Mouse (Mus musculus): Measurements from ENCODE around the gene Arhgef17.

Arhgef17 gene

DNA sequence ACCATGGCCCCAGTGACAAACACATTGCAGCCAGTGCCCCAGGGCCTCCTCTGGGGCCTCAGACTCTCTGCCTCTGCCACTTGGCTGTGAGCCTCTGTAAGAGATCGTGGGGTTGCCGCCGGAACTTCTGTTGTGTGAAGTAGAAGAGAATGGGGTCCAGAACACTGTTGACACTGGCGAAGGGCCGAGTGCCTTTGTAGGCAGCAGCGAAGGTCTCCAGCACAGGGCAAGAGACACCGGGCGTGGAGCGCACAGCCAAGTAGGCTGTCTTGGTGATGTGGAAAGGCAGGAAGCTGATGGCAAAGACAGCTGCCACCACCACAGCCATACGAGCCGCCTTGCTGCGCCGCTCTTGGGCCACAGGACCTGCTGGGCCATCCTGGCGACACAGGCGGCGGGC, 6.2 kb upstream of the Arhgef17 start:
- DNase-seq = no peak

DNA sequence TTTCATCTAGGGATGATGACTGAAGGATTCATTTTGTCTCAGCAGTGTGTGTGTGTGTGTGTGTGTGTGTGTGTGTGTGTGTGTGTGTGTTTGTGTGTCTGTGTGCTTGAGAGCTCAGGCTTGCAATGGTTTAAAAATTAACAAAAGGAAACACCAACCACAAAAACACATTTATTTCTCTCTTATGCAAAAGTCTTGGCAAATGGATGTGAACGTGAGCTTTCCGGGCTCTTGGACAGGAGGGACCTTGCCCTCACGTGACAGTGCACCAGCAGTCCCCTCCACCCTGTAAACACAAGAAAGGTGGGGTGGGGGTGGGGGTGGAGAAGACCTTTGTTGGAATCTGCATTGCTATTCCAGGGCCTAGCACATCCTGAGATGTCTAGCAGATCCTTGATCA, 5.6 kb upstream of the Arhgef17 start:
- DNase-seq = no peak

DNA sequence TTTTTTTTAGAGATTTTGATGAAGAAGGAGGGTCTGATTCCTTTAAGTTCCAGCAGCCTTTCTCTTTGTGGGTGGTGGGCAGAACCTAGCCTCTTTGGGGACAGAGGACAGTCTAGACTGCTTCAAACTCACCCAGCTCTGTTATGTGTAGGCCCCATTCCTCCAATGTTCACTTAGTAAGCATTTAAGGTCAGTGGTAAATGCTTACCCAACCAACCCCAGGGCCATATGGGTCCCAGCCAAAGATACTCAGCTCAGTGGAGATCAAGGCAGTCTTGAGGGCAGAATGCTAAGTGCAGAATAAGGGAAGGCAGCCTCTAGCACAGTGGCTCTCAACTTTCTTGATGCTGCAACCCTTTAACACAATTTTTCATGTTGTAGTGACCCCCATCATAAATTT, 1.6 kb upstream of the Arhgef17 start:
- DNase-seq = no peak

DNA sequence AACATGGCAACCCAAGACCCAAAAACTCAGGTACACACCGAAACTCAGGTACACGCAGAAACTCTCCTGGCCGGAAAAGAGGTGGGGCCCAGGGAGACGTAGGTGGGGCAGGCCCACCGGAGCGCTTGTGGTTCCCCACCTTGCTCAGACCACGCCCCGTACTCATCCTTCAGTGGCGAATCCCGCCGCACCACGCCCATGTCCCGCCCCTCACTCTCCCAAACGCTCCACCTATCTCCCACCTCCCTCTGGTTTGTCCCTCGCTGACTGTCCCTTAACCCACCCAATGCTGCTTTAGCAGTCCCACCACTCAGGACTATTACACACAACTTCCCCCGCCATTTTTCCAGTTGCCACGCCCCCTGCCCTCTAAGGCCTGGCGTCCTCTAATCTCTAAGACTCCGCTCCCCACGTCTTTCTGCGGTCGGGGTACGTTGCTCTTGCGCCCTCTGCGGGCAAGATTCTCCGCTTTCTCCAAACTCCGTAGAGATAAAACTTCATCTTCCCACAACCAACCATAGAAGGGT, 637 bp upstream of the Arhgef17 start:
- peak; percentile 92 for DNase-seq

DNA sequence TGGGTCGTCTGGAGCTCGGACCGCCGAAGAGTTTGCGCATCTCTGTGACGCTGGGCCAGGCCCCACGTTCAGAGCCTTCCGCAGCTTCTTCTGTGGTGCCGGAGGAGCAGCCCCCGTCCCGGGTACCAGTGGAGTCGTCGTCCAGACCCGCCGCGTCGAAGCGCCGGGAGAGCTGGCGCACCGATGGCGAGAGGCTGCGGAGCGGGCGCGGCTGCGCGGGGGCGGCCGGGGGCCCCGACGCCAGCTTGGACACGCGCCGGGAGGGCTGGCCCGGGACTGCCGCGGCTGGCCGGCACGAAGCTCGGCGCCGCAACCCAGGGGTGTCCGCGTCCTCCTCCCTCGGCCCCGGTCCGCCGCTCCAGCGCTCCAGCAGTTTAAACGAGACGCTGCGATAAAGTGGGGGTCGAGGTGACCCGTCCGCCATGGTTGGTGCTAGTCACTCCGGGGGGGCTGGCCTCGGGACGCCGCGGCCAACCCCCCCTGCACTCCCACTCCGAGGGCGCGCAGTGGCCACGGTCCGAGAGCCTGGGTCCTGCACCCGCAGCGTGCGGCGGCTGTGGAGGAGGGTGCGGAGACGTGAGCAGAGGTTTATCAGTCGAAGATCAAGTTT, 486 bp downstream of the Arhgef17 start:
- DNase-seq = peak; percentile 66

DNA sequence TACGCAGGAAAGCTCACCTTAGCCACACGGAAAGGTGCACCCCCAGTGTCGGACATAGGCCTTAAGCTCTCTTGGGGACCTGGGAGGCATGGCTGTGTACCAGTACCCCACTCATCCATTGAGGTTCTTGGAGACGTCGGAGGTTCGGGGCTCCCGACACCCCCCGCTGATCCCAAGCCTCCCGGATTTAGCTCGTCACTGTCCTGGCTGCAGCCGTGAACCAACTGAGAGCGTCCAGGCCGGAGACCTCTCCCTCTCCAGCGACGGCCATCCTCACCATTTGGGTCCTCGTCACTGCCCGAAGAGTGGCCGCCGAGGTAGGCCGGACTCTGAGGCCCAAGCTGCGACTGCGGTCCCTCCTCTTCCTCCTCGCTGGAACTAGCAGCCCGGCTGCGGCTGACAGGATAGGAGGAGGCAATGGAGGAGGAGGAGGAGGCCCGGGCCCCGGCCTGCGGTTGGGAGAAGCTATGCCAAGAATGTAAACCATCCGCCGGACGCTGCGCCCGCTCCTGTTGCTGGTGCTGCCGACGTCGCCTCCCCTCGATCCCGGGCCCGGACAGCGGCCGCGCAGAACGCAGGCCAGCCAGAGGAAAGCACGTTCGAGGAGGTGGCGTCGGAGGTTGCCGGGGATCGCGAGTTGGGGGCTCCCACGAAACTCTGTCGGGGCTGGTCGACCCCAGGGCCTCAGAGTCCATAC, 1.1 kb downstream of the Arhgef17 start:
- peak; percentile 78 for DNase-seq

DNA sequence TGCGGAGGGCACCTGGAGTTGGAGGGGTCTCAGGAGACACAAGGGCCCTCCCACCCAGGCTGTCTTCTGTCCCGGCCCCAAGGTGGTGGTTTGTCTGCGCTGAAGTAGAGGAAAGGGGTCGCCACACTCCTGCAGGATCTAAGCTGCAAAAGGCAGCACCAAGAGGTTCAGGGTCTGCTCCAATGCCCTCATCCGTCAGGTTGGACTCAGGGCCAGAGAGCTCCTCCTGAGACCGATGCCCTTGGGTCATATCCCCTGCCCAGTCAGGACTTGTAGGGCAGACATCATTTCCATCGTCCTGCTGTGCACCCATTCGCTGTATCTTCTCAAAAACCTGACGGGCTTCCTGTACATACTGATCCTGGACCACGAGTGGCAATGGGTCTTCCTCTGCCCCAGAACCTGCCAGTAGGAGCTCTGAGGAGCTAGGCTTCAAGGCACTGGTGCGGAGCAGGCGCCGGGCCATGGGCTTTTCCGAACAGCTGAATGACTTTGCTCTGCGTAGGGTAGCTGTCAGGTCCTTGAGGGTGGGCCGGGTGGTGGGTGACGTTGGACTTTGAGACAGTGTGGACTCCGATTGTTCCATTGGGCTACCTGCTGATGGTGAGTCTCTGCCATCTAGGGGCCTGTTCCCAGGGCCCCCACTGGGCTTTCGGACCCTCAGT, 2.1 kb downstream of the Arhgef17 start:
- DNase-seq = no peak

DNA sequence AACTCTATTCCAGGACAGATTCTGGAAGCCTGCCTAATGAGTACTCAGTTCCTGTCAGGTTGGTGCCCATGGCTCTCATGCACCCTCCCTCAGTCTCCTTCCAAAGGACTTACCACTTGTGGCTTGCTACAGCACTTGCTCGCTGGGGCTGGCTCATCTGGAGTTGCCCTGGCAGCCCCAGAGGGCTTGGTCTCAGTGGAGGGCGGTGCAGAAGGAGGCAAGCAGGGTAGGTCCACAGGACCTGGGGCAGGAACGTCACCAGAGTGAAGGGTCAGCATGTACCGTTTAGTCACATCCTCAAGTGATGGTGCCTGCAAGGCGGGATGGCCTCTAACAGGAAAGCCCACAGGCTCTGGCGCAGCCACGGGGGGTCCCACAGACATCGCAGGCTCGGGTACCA, 3.5 kb downstream of the Arhgef17 start:
- DNase-seq = peak; percentile 45

DNA sequence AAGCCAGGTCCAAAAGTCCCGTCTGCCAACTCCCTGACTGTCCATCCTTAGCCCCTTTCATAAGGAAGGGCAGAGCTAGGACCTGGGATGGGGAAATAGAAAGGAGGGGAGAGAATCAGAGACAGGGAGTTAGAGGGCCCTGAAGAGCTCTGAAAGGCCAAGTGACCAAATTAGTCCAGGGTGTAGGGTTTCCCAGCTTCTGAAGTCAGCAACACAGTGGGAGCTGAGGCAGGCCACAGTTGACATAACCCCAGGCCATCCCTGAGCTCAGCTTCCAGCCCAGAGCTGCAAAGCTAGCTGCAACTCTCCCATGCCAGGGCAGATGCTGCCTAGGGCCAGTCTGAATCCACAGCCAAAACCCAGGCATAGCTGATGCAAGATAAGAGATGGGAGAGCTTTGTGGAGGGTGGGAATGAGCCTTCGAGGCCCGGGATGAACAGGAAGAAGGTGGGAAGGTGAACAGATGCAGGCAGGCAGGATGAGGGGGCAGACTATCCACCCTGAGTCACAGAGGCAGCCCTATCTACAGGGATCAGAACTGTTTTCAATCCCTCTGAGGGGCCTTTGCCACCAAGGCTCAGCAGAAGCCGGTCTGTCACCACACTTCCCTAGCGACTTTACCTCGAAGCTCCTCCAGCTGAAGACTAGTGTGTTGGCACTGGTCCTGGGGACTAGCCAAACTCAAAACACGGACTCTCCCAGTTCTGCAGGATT, 4.5 kb downstream of the Arhgef17 start:
- no peak for DNase-seq

DNA sequence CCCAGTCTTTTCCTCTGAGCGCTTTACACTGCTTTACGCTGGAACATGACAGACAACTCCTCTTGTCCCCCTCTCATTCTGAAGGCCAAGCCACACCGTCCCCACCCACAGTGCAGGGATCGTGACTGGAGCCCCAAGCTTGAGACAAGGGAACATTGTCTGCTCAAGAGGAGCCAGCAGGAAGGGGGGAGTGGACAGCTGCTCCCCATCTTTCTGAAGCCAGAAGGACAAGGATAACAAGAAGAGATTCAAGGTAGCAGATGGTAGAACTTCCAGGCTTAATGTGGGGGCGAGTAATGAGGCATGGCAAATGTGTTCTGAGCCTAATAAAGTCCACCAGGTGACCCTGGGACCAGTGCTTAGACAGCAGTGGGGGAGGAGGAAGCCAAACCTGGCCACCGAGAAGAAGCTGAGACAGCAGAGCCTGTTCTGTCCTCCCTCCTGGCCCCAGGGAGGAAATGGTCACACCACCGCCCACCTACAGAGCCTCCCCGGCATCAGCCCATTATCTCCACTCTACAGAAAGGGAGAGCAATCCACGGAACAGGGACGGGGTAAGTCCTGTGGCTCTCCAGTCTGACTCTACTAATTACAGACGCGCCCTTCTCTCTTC, 5.5 kb downstream of the Arhgef17 start:
- DNase-seq = no peak

DNA sequence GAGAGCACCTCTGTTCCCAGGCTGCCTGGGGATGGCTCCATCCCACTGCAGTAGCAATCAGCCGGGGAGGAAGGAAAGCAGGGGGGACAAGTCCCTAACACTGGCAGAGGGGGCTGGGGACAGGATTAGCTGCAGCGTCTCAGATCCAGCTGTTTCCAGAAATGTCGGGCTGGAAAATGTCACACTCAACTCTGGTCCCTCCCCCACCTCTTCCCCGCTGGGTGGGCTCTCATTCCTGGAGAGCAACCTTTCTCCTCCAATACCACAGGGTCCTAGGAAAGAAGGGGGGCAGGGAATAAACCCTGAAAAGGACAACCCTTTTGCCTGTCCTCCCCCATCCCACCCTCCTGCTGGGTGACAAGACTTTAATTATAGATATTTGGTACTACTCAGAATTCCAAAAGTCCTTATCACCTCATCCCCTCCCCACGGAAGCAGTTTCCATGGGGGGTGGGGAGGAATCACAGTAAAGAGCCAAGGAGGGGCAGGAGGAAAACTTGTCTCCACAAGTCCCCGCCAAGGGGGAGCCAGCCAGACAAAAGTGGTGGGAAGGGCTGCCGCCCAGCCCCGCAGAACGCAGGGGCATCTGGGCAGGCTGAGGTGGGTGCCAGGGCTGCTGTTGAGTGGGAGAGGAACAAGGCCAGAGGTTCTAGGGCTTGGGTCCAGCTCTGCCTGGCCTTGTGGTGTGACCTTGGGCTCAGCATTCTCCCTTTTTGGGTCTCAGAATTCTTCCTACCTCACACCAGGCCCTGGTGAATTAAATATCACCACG, 7.0 kb downstream of the Arhgef17 start:
- no peak for DNase-seq

DNA sequence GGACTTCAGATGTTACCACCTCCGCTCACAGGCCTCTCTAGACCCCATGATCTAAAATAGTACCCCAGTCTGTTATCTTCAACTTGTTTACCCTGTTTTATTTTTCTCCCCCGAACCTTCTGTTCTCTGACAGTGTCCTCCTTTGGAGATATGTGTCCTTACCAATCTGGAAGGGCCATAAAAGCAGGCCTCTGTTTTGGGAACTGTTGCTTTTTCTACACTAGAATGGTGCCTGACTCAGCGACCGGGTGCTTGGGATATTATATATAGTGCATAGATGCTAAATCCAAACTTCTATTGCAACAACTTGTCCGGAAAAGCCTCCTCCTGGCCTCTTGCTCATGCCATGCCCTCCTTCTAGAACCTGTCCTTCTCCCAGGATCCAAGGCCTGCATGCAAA, 7.7 kb downstream of the Arhgef17 start:
- DNase-seq = no peak

DNA sequence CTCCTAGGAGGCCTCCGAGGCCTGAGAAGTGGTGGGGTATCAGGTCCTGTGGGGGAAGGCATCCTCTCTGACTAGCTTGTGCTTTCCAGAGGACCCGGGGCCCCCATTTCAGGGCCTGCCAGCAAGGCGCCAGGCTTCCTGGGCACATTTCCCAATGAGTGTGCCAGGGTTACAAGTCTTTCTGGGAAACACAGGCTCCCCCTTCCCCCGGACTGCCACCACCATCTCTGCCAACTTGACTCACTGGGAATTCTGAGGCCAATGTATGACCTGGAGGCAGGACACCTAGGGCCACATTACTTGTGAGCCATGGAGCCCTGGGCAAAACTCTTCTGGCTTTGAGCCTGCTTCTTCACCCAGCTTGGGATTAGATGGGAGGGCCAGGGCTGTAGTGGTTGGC, 9.0 kb downstream of the Arhgef17 start:
- DNase-seq = no peak

DNA sequence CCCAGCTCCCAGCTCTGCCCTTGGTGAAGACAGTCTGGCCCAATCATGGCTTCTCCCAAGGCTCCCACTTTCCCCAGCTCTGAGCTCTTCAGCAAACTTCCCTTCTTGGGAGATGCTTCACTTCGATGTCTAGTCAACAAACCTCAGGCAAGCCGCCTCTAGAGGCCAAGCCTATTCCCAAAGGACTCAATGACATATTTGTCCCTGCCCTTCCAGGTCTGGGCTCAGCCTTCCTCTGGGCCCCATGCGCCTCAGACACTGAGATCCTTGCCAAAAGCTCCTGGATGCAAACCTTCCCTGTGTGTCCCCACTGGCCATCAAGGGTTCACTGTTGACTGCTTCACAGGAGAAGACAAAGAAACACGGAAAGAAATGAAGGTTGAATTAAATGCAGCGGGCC, 10.6 kb downstream of the Arhgef17 start:
- no peak for DNase-seq

DNA sequence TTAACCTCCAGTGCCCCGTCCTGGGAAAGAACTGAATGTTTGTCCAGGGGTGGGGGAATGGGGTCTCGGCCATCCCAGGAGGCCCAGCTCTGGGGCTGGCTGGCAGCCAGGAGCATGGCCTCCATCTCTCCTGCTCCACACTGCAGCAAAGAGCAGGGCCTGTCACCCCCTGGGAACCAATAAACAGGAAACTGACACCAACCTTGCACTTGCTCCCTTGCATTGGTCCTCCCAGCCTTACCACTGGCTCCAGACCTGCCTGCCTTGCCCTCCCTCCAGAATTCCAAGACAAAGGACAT, 12.1 kb downstream of the Arhgef17 start:
- peak; percentile 58 for DNase-seq

DNA sequence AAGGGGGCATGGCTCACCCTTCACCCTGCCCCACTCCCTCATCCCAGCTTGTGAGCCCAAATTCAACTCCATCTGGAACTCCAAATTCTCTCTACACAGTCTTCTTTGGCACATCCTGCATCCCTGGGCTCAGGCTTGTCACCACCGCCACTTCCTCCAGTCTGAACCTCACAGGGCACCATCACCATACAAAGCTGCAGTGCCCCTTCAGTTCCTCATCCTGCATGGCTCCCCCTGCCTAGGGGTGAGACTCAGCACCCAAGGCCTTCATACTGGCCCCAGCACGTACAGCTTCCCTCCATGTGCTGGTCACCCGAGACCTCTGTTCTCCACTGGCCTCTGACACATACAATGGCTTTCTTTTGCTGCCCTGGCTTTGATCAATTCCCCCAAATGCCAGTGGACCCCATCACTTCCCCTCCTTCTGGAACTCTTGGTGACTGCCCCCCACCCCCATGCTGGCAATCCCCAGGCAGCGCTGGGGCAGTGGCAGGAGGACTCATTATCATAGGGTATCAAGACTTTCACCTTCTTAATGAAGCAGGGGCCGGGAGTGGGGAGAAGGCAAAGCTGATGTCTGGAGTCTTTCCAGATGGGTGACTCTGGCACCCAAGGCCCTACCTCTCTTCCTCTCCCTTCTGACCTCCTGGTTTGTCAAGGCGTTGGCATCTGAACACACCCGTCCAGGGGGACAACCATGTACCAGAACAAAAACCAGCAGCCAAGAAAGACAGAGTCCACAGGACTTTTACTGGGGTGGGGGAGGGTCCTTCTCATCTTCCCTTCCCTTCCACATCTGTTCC, 12.7 kb downstream of the Arhgef17 start:
- DNase-seq = no peak

DNA sequence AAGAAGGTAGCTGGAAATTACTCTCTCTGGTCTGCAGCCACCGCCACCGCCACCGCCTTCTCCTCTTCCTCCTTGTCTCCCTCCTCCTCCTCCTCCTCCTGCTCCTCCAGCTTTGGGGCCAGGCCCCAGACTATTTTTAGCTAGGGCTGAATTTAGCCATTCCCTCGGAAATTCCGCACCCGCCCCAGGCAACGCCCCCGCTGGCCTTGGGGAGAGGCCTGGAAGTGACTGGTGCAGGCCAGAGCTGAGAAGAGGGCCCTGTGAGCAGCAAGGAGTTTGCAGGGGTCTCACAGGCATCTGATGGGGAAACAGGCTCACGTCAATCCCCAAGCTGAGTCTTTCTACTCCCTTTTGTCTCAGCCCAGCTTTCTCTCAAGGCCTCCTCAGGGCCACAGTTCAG, 13.7 kb downstream of the Arhgef17 start:
- DNase-seq = peak; percentile 55

DNA sequence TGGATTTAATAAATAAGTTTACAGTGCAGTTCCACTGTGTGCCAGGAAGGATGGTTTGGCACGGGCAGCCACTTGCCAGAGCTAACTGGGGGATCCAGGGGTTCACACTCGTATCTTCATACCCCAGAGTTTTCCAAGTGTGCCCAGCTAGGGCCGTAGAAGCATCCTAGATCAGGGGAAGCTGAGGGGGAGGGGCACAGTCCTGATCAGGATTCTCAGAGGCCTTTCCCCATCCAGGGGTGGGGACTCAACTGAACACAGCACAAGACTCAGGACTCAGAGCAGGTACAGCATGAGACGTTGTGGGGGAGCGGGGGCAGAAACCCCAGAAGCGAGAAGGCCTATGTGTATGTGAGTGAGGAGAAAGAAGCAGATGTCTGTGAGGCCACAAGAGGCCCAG, 14.2 kb downstream of the Arhgef17 start:
- no peak for DNase-seq

DNA sequence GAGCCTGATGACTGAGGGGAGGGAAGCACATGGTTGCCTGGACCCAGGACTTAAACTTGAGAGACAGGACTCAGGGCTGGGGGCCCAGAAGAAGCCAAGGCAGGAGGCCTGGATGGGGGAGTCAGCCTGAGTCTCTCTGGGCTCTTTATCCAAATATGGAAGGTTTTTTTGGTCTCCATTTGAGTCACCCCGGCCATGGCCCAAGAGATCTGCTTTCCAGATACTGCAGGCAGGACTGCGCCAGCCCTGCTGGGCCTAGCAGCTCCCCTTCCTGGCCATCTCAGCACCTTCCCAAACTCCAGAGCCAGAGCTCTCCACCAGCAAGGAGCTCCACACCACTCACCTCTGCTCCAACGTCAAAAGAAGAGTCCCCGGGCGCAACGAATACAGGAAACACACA, 15.4 kb downstream of the Arhgef17 start:
- DNase-seq = no peak

DNA sequence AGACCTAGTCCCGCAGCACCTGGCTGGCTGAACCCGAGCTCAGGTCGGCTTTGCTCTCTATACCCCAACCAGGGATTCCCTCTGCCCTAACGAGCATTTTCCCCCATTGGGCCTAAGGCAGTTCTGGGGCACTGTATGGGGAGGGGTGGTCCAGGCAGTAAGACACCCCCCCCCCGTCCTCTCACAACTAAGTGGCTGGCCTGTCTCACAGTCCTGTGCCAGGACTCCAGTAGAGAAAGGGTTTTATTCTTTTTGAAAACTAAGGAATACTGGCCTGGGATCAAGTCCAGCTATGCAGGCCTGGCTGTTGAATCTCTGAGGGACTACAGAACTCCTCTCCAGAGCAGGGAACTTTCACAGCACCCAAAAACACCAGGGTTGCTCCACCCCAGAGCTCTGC, 16.7 kb downstream of the Arhgef17 start:
- DNase-seq = no peak

DNA sequence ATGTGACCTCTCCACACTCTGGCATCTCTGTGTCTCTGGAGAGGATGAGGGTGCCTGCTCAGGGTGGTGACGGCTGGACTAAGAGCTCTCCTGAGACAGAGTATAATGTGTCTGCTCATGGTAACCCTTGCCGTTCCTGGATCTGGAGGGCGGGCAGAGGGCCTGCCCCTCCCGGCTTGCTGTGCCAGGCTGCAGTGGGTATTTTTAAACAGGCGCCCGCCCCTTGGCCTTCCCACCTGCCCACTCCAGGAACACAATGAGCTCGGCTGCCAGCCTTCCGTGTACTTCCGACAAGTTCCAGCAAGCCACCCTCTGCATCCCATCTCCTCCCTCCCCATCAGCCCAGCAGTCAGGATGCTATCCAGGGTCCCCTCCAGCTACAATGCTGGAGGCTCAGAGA, 20.1 kb downstream of the Arhgef17 start:
- DNase-seq = no peak
